Mouse (Mus musculus): ENCODE results near the gene C530008M17Rik. TPM values are rescaled to one million over a fixed set of nuclear protein-coding genes. Genes with fewer than 3 reads are reported as not detected.

The C530008M17Rik gene
- polyA plus RNA-seq, 1 experiment from 2014 or later, result 58.5 TPM

GRCm38 (mm10) chr5:76839786-76840185, 183.5 kb downstream of the C530008M17Rik start:
- H3K9me3 ChIP-seq (ENCODE audit: control insufficient read depth, low read length), result no peaks in the 10 kb centered on the region
- no peak overlapping the region for H3K4me2 ChIP-seq (replicated peaks; ENCODE audit: low read depth, low read length)
- H3K4me3 ChIP-seq (ENCODE audit: low read depth, low read length), result no peak overlapping the region
- no peaks in the 10 kb centered on the region for H3K4me1 ChIP-seq (replicated peaks; ENCODE audit: control insufficient read depth, insufficient read depth, low read length)
- H3K9ac ChIP-seq (ENCODE audit: low read depth, low read length), result no peak overlapping the region
- DNase-seq (ENCODE audit: low spot score) (no peak), ATAC-seq (ENCODE audit: low FRiP score) (no peak)
- 92% methylated on average over 6 of the region's 6 CpGs for WGBS
- no peaks in the 10 kb centered on the region for H3K27me3 ChIP-seq (ENCODE audit: control insufficient read depth, insufficient read depth, low read length)
- H3K36me3 ChIP-seq (ENCODE audit: control insufficient read depth, insufficient read depth, low read length), result no peaks in the 10 kb centered on the region
- no peak overlapping the region for H3K27ac ChIP-seq (ENCODE audit: low read depth, low read length)

GRCm38 (mm10) chr5:76841859-76842258, 185.5 kb downstream of the C530008M17Rik start:
- H3K27me3 ChIP-seq (ENCODE audit: control insufficient read depth, insufficient read depth, low read length), result no peaks in the 10 kb centered on the region
- H3K4me1 ChIP-seq (replicated peaks; ENCODE audit: control insufficient read depth, insufficient read depth, low read length), result no peaks in the 10 kb centered on the region
- WGBS, result 88% methylated on average over 2 of the region's 2 CpGs
- no peak overlapping the region for H3K4me2 ChIP-seq (replicated peaks; ENCODE audit: low read depth, low read length)
- H3K27ac ChIP-seq (ENCODE audit: low read depth, low read length), result no peak overlapping the region
- no peak overlapping the region for H3K9ac ChIP-seq (ENCODE audit: low read depth, low read length)
- H3K4me3 ChIP-seq (ENCODE audit: low read depth, low read length), result no peak overlapping the region
- H3K9me3 ChIP-seq (ENCODE audit: control insufficient read depth, low read length), result no peaks in the 10 kb centered on the region
- DNase-seq (ENCODE audit: low spot score), result no peak
- no peak for ATAC-seq (ENCODE audit: low FRiP score)
- no peaks in the 10 kb centered on the region for H3K36me3 ChIP-seq (ENCODE audit: control insufficient read depth, insufficient read depth, low read length)

- ATAC-seq (ENCODE audit: low FRiP score), result peak; percentile 50; the same call in 1 of the 2 replicates
These were observed 187.1 kb downstream of the C530008M17Rik start for GRCm38 (mm10) chr5:76843448-76843847.

GRCm38 (mm10) chr5:76843851-76844419, 187.6 kb downstream of the C530008M17Rik start:
- ATAC-seq (ENCODE audit: low FRiP score) (peak; percentile 43; the same call in 1 of the 2 replicates), DNase-seq (ENCODE audit: low spot score) (no peak)
- Histone ChIP-seq H3K27me3 (ENCODE audit: control insufficient read depth, insufficient read depth, low read length) (no peaks in the 10 kb centered on the region), H3K36me3 (ENCODE audit: control insufficient read depth, insufficient read depth, low read length) (no peaks in the 10 kb centered on the region), H3K4me2 (replicated peaks; ENCODE audit: low read depth, low read length) (no peak overlapping the region), H3K9ac (ENCODE audit: low read depth, low read length) (no peak overlapping the region), H3K27ac (ENCODE audit: low read depth, low read length) (no peak overlapping the region), H3K4me3 (ENCODE audit: low read depth, low read length) (no peak overlapping the region), H3K4me1 (replicated peaks; ENCODE audit: control insufficient read depth, insufficient read depth, low read length) (no peaks in the 10 kb centered on the region), H3K9me3 (ENCODE audit: control insufficient read depth, low read length) (no peaks in the 10 kb centered on the region)
- 87% methylated on average over 9 of the region's 9 CpGs for WGBS

More at GRCm38 (mm10) chr5:76843448-76843847, 187.1 kb downstream of the C530008M17Rik start:
- peak; percentile 73 for DNase-seq (ENCODE audit: low spot score)
- Histone ChIP-seq H3K9ac (ENCODE audit: low read depth, low read length) (no peak overlapping the region), H3K36me3 (ENCODE audit: control insufficient read depth, insufficient read depth, low read length) (no peaks in the 10 kb centered on the region), H3K4me2 (replicated peaks; ENCODE audit: low read depth, low read length) (no peak overlapping the region), H3K27me3 (ENCODE audit: control insufficient read depth, insufficient read depth, low read length) (no peaks in the 10 kb centered on the region), H3K27ac (ENCODE audit: low read depth, low read length) (no peak overlapping the region), H3K4me1 (replicated peaks; ENCODE audit: control insufficient read depth, insufficient read depth, low read length) (no peaks in the 10 kb centered on the region), H3K9me3 (ENCODE audit: control insufficient read depth, low read length) (no peaks in the 10 kb centered on the region), H3K4me3 (ENCODE audit: low read depth, low read length) (no peak overlapping the region)
- WGBS, result 17% methylated on average over 4 of the region's 4 CpGs

- ATAC-seq (ENCODE audit: low FRiP score) (no peak), DNase-seq (ENCODE audit: low spot score) (no peak)
- Histone ChIP-seq H3K9ac (ENCODE audit: low read depth, low read length) (no peak overlapping the region), H3K4me1 (replicated peaks; ENCODE audit: control insufficient read depth, insufficient read depth, low read length) (no peaks in the 10 kb centered on the region), H3K4me3 (ENCODE audit: low read depth, low read length) (no peak overlapping the region), H3K4me2 (replicated peaks; ENCODE audit: low read depth, low read length) (no peak overlapping the region), H3K27ac (ENCODE audit: low read depth, low read length) (no peak overlapping the region), H3K9me3 (ENCODE audit: control insufficient read depth, low read length) (no peaks in the 10 kb centered on the region), H3K27me3 (ENCODE audit: control insufficient read depth, insufficient read depth, low read length) (no peaks in the 10 kb centered on the region), H3K36me3 (ENCODE audit: control insufficient read depth, insufficient read depth, low read length) (no peaks in the 10 kb centered on the region)
- 84% methylated on average over 14 of the region's 14 CpGs for WGBS
These were observed 188.4 kb downstream of the C530008M17Rik start for GRCm38 (mm10) chr5:76844618-76845186.

GRCm38 (mm10) chr5:76847106-76847505, 190.8 kb downstream of the C530008M17Rik start:
- Histone ChIP-seq H3K4me1 (replicated peaks; ENCODE audit: control insufficient read depth, insufficient read depth, low read length) (no peaks in the 10 kb centered on the region), H3K9me3 (ENCODE audit: control insufficient read depth, low read length) (no peaks in the 10 kb centered on the region), H3K4me2 (replicated peaks; ENCODE audit: low read depth, low read length) (no peak overlapping the region), H3K27me3 (ENCODE audit: control insufficient read depth, insufficient read depth, low read length) (no peaks in the 10 kb centered on the region), H3K4me3 (ENCODE audit: low read depth, low read length) (no peak overlapping the region), H3K9ac (ENCODE audit: low read depth, low read length) (no peak overlapping the region), H3K36me3 (ENCODE audit: control insufficient read depth, insufficient read depth, low read length) (no peaks in the 10 kb centered on the region), H3K27ac (ENCODE audit: low read depth, low read length) (no peak overlapping the region)
- WGBS, result 92% methylated on average over 6 of the region's 6 CpGs
- ATAC-seq (ENCODE audit: low FRiP score) (no peak), DNase-seq (ENCODE audit: low spot score) (no peak)

GRCm38 (mm10) chr5:76851316-76851715, 195.0 kb downstream of the C530008M17Rik start:
- no peaks in the 10 kb centered on the region; the same call in 1 of the 2 replicates for H3K4me1 ChIP-seq (replicated peaks; ENCODE audit: control insufficient read depth, insufficient read depth, low read length)
- WGBS, result 86% methylated on average over 4 of the region's 4 CpGs
- no peaks in the 10 kb centered on the region for H3K9me3 ChIP-seq (ENCODE audit: control insufficient read depth, low read length)
- no peak overlapping the region for H3K4me2 ChIP-seq (replicated peaks; ENCODE audit: low read depth, low read length)
- no peak for DNase-seq (ENCODE audit: low spot score)
- H3K4me3 ChIP-seq (ENCODE audit: low read depth, low read length), result no peak overlapping the region
- H3K36me3 ChIP-seq (ENCODE audit: control insufficient read depth, insufficient read depth, low read length), result no peaks in the 10 kb centered on the region
- no peak overlapping the region for H3K9ac ChIP-seq (ENCODE audit: low read depth, low read length)
- H3K27me3 ChIP-seq (ENCODE audit: control insufficient read depth, insufficient read depth, low read length), result peaks cover 6% of the 10 kb centered on the region
- ATAC-seq (ENCODE audit: low FRiP score), result no peak
- H3K27ac ChIP-seq (ENCODE audit: low read depth, low read length), result no peak overlapping the region

GRCm38 (mm10) chr5:76853549-76853948, 197.2 kb downstream of the C530008M17Rik start:
- H3K9me3 ChIP-seq (ENCODE audit: control insufficient read depth, low read length), result no peaks in the 10 kb centered on the region
- H3K27me3 ChIP-seq (ENCODE audit: control insufficient read depth, insufficient read depth, low read length), result peaks cover 13% of the 10 kb centered on the region
- 15% methylated on average over 10 of the region's 10 CpGs for WGBS
- no peak overlapping the region for H3K27ac ChIP-seq (ENCODE audit: low read depth, low read length)
- ATAC-seq (ENCODE audit: low FRiP score) (peak; percentile 89), DNase-seq (ENCODE audit: low spot score) (peak; percentile 95)
- H3K4me3 ChIP-seq (ENCODE audit: low read depth, low read length), result no peak overlapping the region
- no peak overlapping the region for H3K4me2 ChIP-seq (replicated peaks; ENCODE audit: low read depth, low read length)
- H3K4me1 ChIP-seq (replicated peaks; ENCODE audit: control insufficient read depth, insufficient read depth, low read length), result no peaks in the 10 kb centered on the region; the same call in 1 of the 2 replicates
- H3K9ac ChIP-seq (ENCODE audit: low read depth, low read length), result no peak overlapping the region
- H3K36me3 ChIP-seq (ENCODE audit: control insufficient read depth, insufficient read depth, low read length), result peaks cover 2% of the 10 kb centered on the region; the same call in 1 of the 2 replicates
